Mouse (Mus musculus) lung, adult 2 months (tissue): ENCODE results near the gene Kctd12.

Experiments used
- CTCF ChIP-seq: fragments of 200-500 bp; IDR thresholded peaks from 2 replicates; pipeline ENCODE4 v1.5.1; 2011; ENCODE audit warnings: mild to moderate bottlenecking, low read length, control low read depth; ENCODE audit not compliant: insufficient read depth
- POLR2A ChIP-seq: fragments of 200-500 bp; IDR thresholded peaks from 2 replicates; pipeline ENCODE4 v1.6.1; 2011; ENCODE audit warnings: low read depth, mild to moderate bottlenecking, control low read depth, low read length, borderline replicate concordance; ENCODE audit errors: extremely low read depth

- TF ChIP-seq CTCF (no peak), POLR2A (no peak)
These were observed 30.5 kb downstream of the Kctd12 start for GRCm38 (mm10) chr14:102951974-102952373.
